Mouse (Mus musculus) spleen, adult 12 weeks (tissue): Measurements from ENCODE around the gene Acvrl1.

Experiments used
- DNase-seq: peaks from one replicate; pipeline ENCODE4 v3.0.0; 2022; ENCODE audit warnings: low spot score

Acvrl1 gene

DNA sequence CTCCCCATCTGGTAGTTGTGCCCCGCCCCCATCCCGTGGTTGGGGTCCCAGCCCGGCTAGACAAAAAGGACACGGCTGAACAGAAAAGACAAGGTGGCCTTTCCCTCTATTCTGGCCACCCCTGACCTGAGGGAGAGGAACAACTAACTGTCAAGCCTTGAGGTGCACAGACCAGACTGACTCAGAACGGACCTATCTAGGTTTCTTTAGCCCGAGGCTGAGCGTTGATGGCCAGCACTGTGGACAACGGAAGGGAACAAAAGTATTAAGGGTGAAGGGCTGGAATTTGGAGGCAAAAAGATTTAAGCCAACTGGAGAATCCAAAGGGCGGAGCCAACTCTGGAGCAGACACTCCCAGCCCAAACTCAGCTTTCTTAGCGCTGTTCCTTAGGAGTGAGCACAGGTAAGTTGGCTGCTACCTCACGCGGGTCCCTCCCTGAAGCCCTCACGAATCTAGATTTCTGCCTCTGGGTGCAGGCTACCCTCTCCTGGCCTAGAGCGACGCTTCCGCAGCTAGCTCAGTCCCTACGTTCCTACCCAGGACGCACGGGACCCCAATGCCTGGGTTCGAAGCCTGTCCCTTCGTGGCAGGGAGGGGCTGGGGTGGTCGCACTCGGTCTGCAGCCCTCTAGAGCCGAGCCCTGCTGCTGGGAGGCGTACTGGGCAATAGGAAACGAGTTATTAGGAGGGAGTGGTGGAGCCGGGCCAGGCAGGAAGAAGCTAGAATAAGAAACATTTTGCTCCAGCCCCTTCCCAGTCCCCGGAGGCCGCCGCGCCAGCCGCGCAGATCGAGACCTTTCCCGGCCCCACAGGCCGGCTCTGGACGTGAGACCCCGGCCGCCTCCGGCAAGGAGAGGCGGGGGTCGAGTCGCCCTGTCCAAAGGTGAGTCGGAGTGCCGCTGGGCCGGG lies at the start of gene Acvrl1:
Acvrl1 (plus strand) TSS at position 342 of the 909 bp plus-strand sequence.
- DNase-seq, result no peak

DNA sequence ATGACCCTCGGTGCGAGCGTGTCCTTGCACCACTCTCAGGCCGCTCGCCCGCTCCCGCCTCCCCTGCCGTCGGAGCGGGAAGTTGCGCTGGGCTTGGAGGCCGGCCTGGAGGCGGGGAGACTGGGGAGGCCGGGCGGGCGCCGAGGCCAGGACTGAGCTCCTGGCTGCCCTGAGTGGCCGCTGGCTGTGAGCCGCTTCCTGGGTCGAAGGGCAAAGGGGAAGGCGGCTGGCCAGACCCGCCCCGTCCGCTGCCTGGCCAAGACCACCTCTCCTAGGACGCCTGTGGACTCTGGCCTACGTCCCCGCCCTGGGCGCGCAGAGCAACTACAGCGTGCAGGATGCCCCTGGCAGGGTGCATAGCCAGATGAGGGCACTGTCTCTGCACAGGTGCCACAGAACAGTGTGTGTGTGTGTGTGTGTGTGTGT lies 49.6 kb upstream of the Acvrl1 start:
- DNase-seq, result no peak

DNA sequence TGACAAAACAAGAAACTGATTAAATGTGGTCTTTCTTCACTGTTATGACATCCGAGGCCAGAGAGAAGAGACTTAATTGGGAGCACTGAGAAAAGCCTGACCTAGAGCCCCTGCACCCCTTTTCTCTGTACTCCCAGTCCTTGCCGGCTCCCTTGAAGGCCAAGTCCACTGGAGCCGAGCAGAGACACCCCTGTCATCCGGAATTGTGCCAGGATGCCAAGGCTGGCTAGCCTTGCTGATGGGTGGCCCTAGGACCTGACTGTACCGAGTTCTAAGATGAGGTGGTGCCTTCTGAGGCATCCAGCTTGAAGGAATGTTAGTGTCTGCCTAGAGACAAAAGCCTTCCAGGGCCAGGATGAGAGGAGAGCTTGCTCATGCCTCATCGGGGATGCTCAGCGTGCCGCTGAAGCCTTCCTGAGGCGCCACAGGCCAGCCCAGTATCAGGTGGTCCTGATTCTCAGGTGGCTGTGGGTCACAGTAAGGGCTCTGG lies 48.2 kb upstream of the Acvrl1 start:
- no peak for DNase-seq

DNA sequence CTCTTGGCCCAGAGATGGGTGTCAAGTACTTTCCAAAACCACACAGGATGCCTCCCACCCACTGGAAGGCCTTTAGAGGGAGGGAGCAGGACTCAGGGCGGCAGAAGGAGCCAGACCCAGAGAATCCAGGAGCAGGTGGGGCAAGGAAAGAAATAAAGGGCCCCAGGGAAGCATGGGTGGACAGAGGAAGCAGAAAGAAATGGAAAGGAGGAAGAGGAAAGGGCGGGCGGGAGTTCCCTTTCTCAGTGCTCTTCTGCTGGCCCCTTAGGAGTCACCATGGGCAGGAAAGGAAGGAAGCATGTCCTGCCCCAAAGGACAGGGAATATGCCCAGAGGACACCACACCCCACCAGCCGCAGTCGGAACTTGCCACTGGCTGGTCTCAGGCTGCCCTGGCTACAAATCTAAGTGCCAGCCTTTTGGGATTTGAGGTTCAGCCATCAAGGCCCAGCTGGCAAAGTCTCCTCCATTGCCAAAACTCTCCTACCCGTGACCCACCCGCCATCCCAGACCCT lies 47.2 kb upstream of the Acvrl1 start:
- DNase-seq, result no peak

DNA sequence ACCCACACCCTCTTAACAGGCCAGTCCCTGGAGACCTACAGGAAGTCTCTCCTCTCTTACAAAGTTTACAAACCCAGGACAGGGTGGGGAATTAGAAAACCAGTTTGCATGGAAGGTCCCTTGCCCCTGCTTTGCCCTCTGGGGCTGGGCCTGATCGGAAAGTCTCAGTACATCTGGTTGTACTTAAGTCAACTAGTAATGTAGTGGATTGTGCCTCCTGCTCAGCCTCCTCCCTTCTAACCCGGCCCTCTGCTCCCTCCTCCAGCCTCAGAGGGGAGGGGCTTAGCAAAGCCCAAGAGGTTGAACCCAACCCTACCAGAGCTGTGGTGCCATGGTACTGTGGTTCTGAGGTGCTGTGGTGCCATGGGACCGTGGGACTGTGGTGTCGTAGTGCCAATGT lies 46.1 kb upstream of the Acvrl1 start:
- DNase-seq, result no peak

DNA sequence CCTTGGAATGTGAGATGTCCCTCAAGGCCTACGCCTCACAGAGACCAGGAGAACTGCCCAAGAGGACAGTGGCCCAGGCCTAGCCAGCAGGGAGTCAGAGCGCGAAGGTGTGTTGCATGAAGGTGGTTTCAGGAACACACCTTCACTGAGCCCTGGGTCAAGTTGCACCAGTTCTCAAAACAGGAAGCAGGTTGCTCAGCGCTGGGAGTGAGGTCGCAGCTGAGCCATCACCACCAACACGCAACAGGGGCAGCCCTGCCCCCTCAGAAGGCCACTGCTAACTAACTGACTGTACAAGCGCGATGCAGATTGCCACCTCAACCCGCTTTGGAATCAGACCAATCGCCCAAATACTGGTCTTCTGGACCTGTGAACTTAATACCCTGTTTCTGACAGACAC lies 43.8 kb upstream of the Acvrl1 start:
- DNase-seq, result no peak

DNA sequence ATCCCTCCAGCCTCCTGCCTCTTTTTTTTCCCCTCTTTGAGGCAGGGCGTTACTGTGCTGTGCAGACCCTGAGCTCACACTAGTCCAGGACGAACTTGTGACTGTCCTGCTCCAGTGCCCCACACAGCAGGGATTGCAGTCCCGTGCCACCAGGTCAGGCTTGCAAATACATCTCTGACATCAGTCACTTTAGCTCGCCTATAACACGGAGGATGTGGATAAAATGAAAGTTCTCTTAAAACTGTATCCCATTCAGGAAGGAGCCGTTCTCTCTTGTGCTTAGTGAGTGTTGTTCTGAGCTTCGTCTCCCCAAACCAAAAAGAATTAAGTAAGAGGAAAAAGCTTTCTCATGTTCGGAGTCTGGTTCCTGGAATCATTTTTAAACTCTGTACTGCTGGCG lies 41.9 kb upstream of the Acvrl1 start:
- no peak for DNase-seq

DNA sequence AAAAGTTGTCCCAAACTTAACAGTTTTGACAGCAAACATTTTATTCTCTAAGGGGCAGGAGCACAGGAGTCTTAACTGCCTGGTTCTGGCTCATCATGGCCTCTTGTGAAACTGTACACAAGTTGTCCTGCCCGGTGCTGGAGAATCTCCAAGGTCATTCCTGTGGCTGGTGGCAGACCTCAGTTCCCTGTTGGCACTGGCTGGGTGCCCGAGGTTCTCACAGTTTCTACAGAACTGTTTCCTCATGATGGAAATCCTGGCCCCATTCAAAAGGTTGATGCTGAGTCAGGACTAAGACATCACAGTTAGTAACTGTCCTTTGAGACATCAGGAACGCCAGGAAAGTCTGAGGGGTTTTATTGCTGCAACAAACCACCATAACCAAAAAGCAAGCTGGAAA lies 41.4 kb upstream of the Acvrl1 start:
- DNase-seq, result no peak

DNA sequence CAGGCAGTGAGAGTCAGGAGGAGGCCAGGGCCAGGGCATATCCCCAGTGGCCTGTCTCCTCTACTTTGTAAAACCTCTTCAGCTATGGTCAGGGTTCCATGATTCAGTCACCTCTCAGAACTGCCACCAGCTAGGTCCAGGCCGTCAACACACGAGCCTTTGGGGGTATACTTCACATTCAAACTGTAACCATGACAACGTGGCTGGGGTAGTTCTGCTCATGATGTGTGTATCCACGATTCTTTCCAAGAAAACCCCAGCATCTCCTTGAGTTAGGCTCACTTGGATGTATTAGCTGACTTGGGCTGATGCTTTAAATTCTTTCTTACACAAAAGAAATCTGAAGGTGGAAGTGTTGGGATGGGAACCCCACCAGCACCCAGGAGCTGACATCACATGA lies 40.0 kb upstream of the Acvrl1 start:
- DNase-seq, result no peak

DNA sequence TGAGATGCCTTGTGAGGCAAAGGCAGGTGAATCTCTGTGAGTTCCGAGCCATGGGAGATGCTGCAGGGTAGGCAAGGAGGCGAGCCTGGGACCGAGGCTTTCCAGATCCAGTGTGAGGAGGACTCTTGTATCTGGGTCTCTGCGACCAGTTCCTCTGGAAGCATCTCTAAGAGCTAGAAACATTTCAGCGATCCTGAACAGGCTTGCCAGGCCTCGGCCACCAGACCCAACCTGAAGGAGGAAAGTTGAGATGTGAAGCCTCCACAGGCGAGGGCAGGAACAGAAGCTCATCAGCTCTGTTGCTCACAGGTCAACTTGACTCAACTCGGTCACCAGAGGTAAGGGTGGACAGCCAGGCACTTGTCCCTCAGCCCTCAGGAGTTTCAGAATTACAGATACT lies 36.8 kb upstream of the Acvrl1 start:
- no peak for DNase-seq

DNA sequence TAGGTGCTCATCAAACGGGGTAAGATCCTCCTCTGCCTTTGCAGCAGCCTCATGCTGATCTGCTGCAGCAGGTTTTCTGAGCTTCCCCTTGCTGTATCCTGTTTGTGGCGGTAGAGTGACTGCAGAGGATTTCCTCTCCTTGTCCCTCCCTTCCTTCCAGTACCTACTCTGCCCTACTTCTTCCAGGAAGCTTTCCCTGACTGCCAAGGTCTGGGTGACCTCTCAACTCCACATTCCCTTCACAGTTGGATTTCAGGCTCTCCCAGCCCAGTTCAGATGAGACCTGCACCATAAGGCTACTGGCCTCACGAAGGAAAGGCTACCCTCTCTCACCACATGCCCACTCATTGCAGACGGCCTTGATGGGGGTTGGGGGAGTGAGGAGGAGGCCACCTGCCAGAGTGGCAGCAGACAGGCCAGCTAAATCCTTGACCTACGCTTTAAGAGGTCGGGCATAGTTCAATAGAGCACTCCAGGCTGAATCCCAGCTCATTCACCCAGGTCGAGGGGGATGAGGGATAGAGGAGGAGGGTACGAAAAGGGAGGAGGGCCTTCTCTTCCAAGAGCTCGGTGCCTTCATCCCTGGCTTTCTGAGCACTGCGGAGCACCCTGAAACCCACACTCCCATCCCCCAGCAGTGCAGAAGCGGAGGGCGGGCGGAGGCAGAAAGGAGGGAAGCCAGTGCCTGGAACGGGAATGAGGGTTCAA lies 36.0 kb upstream of the Acvrl1 start:
- DNase-seq, result no peak

DNA sequence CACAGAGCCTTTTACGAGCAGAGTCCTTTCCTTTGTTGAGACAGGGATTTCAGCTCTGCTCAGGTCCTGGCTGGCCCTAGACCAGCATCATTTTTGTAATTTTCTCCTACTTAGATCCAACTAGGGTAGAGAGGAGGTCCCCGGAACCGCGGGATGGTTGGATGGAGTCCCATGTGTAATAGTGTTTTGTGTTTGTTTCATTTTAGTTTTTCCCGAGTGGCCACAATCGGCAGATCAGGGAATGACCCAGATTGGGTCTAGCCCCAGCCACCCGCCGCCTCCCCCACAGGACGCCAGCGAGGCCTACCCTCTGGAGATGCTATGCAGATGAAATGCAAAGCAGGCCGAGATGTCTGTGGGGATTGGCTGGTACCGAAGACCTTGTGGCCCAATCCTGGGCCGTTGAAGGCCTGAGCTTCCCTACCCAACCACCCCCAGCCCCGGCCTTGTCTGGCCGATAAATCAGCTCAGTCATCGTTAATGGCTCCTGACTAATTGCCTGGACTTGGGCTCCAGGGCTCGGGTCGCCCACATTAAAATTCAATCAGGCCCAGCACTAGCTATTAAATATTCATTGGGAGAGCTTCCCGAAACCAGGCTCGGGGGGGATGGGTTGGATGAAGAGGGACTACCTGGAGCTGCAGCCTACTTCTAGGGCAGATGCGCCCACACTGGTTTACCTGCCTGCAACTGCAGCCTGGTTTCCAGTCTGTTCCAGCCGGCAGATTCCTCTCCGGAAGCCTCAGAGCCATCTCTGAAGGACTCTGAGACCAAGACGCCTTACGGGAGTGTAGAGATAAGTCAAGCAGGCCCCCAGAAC lies 35.3 kb upstream of the Acvrl1 start:
- DNase-seq, result no peak

DNA sequence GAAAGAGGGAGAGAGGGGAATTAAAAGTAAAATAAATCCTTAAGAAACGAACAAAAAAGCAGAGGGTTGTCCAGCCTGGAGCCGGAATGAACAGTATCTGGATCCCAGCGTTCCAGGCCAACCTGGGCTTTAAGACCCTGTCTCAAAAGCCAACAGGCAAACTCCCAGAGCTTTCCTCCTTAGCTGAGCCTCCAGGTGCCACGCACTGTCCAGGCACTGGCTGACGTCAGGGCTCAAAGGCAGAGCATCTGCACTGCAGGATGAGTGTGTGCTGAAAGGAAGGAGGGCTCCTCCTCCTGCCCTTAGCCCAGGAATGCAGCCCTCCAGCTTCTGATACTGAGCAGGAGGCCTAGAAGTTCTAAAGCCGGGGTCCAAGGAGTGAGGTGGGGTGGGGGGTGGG lies 34.3 kb upstream of the Acvrl1 start:
- no peak for DNase-seq

DNA sequence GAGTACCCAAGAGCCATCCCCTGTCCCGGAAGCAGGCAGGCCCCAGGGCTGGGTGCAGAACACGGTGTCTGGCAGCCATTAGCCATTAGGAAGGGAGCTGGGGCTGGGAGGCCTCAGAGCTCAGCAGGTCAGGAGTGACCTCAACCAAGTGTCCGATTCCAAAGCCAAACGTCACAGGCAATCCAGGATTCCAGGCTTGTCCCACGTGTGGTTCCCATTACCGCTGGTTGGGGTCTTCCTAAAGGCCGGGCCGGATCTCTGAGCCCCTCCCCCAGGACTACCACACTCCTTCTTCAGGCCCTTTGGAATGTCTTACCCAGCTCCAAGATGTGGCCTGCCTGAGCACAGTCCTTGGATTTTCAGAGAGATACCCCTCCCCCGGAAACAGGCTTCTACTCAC lies 33.3 kb upstream of the Acvrl1 start:
- DNase-seq, result no peak

DNA sequence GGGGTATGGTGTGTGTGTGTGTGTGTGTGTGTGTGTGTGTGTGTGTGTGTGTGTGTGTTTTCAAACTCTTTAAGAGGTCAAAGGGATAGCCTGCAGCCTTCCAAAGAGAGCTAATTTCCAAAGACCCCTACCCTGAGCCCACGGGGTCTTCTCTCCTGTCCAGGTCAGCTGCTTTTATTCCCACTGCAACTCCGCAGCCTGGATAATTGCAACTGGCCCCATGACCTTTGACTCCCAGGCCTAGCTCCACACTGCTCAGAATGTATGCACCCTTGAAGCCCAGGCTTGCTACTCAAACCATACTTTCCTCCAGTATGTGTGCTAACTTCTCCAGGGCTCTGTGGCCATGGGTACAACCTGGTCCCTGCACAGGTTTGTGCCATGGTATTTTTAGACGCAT lies 32.9 kb upstream of the Acvrl1 start:
- DNase-seq, result no peak

DNA sequence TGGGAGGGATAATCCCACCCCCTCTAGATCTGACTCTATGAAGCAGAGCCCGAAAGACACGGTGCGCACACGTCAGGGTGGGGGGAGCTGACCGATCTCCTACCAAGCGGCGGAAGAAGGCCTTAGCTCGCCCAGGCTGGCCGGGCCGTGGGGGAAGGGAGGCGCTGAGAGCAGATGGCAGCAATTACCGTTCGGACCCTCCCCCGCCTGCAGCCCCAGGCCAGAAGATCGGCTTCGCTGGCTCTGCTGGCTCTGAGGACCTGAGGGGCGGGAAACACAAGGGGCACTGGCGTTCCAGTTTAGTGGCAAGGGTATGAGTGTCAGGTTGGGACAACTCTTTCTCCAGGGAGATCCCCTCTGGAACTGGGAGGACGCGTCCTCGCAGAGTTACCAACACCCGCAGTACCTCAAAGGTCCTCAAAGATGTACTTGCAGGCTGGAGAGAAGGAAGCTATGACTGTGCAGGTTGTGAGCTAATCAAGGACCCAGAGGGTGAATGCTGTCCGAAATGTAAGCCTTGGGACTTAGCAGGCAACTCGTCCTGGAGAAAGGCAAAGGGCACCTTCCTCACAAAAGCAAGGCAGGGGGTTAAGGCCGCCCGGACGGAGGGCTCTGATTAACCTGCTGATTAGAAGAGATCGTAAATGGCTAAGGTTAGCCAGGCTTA lies 30.2 kb upstream of the Acvrl1 start:
- no peak for DNase-seq

DNA sequence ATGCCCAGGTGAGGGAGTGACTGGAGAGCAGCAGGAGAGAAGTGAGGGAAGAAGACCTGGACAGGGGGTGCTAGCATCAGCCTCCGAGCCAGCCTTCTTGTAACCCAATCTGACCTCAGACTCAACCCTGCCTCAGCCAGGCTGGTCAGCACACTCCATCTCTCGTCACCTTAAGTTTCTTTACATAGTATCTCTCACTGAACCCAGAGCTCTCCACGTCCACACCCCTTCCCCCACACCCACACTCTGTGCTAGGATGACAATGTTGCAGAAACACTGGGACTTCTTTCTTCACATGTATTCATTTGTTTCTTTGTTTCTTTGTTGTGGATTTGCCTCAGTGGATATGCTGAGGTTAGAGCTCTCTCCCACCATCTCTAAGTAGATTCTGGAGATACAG lies 27.3 kb upstream of the Acvrl1 start:
- no peak for DNase-seq

DNA sequence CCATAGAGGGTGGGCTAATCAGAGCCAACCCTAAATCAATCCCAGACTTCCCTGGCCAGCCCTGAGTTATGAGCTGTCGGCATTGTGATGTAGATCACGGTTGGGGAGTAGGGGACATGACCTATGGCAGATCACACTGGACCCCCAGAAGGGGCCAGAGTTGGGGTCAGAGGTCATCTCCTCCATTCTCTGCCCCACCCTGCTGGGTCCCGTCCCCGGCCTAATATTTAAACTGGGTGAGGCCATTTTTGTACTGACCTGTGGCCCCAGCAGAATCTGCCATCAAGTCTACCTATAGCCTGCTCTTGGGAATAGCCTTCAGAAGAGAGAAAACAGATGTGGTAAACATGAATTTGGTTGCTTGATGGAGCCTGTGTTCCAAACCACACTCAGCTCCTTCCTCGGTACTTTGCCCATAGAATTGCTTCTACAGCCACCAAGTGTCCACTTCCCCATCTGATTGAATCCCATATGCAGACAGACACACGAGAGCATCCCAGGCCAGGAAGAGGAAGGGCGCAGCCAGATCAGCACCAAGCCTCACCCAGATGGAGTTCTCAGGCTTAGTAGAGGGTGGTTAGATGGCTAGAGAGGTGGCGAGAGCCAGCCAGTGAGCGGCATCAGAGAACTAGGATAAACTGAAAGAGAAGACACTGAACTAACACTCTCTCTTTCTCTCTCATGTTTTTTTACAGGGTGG lies 24.6 kb upstream of the Acvrl1 start:
- DNase-seq, result no peak

DNA sequence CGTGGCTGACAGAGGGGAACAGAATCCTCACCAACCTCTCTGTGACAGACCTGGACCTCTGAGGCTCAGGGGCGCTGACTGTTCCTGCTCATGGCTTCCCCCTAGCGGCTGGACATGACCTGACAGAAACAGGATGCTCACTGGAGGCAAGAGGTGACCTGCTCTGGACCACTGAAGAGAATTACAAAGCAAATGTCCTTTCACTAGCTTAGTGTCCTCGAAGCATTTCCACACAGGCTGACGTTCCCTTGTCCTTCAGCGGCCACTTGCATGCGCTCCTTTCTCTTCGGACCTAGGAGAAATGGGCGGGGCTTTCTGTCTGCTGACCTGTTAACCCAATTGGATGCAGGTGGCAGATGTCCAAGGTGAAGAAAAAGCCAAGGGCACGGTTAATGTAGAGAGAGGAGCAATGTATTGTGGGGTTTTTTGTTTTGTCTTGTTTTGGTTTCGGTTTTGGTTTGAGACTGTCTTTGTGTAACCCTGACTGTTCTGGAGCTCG lies 22.8 kb upstream of the Acvrl1 start:
- peak; percentile 34 for DNase-seq

DNA sequence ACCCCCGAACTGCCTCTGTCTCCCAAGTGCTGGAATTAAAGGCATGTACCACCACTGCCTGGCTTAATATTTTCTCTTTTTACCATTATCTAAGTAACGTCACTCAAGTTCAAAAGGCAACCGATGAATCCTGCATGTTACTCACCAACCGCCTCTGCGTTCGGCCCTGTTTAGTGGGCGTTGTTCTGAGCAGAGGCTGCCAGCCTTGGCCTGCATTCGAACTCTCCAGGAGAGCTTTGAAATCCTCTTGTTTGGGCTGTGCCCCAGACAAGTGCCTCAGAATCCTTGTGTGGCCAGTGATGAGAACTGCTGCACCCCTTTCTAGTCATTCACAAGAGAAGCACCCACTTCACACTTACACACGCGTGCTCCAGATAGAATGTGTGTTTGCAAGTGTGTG lies 22.3 kb upstream of the Acvrl1 start:
- DNase-seq, result no peak
